Comparison of ENCODE assay signal across 8 mouse cellular contexts in genomic region chr5:114444368-114444692, GRCm38 (mm10). TPM values are rescaled to one million over a fixed set of nuclear protein-coding genes. Genes with fewer than 3 reads are reported as not detected.
DNase-seq lines count a peak whose midpoint lies in the region; ATAC-seq and TF ChIP-seq lines count a peak whose summit lies in the region.

No protein-coding gene starts in this region.

- no peak overlapping the region for H3K27ac ChIP-seq in kidney, embryonic 14.5 days (ENCODE audit: low read depth, low read length)
- H3K27ac ChIP-seq in bone marrow, adult 2 months (ENCODE audit: control insufficient read depth, insufficient read depth, low read depth, low read length, poor library complexity) = no peak overlapping the region; the same call in 1 of the 2 replicates
- H3K27ac ChIP-seq in hindbrain, embryonic 13.5 days = no peak overlapping the region
- H3K27ac ChIP-seq in midbrain, embryonic 13.5 days = no peak overlapping the region

- H3K4me1 ChIP-seq in kidney, embryonic 14.5 days (ENCODE audit: control insufficient read depth, insufficient read depth, low read length) = peaks cover 13% of the 10 kb centered on the region
- H3K4me1 ChIP-seq in bone marrow, adult 2 months (ENCODE audit: control insufficient read depth, insufficient read depth, low read length) = no peaks in the 10 kb centered on the region; the same call in 1 of the 2 replicates
- H3K4me1 ChIP-seq in hindbrain, embryonic 13.5 days (replicated peaks) = peaks cover 12% of the 10 kb centered on the region
- peaks cover 11% of the 10 kb centered on the region for H3K4me1 ChIP-seq in midbrain, embryonic 13.5 days (replicated peaks)

- no peaks in the 10 kb centered on the region for H3K27me3 ChIP-seq in kidney, embryonic 14.5 days (ENCODE audit: control insufficient read depth, insufficient read depth, low read length)
- no peaks in the 10 kb centered on the region for H3K27me3 ChIP-seq in hindbrain, embryonic 13.5 days
- H3K27me3 ChIP-seq in midbrain, embryonic 13.5 days = no peaks in the 10 kb centered on the region

- peak overlapping the region; percentile 70 for H3K9ac ChIP-seq in kidney, embryonic 14.5 days (ENCODE audit: low read depth, low read length)
- peak overlapping the region; percentile 82 for H3K9ac ChIP-seq in hindbrain, embryonic 13.5 days
- H3K9ac ChIP-seq in midbrain, embryonic 13.5 days (replicated peaks) = peak overlapping the region; percentile 72

- H3K4me3 ChIP-seq in kidney, embryonic 14.5 days (ENCODE audit: low read length) = peak overlapping the region; percentile 71
- peak overlapping the region; percentile 61 for H3K4me3 ChIP-seq in bone marrow, adult 2 months (replicated peaks; ENCODE audit: control insufficient read depth, low read depth, low read length)
- H3K4me3 ChIP-seq in hindbrain, embryonic 13.5 days = peak overlapping the region; percentile 79
- H3K4me3 ChIP-seq in midbrain, embryonic 13.5 days (replicated peaks) = peak overlapping the region; percentile 68

- H3K36me3 ChIP-seq in kidney, embryonic 14.5 days (ENCODE audit: control insufficient read depth, insufficient read depth, low read length) = peaks cover 11% of the 10 kb centered on the region
- H3K36me3 ChIP-seq in hindbrain, embryonic 13.5 days = peaks cover 29% of the 10 kb centered on the region
- H3K36me3 ChIP-seq in midbrain, embryonic 13.5 days = peaks cover 30% of the 10 kb centered on the region

- H3K9me3 ChIP-seq in kidney, embryonic 14.5 days (ENCODE audit: control insufficient read depth, low read length) = no peaks in the 10 kb centered on the region
- H3K9me3 ChIP-seq in hindbrain, embryonic 13.5 days = no peaks in the 10 kb centered on the region
- no peaks in the 10 kb centered on the region for H3K9me3 ChIP-seq in midbrain, embryonic 13.5 days

- no peak for TF ChIP-seq CTCF in bone marrow, adult 2 months (IDR thresholded peaks at IDR 0.05; ENCODE audit: control insufficient read depth, insufficient read depth, low read length)

- no peak for ATAC-seq in kidney, embryonic 14.5 days (ENCODE audit: low FRiP score, low TSS enrichment)
- peak; percentile 59 for ATAC-seq in hindbrain, embryonic 13.5 days (ENCODE audit: low FRiP score)
- ATAC-seq in midbrain, embryonic 13.5 days = no peak; the same call in 1 of the 2 replicates
- ATAC-seq in inflammation-experienced regulatory T-cells, adult 6 months = no peak

- WGBS in kidney, embryonic 14.5 days = under 1% methylated on average over 21 of the region's 21 CpGs
- under 1% methylated on average over 21 of the region's 21 CpGs for WGBS in bone marrow, adult 2 months
- WGBS in hindbrain, embryonic 13.5 days = 1% methylated on average over 21 of the region's 21 CpGs
- under 1% methylated on average over 21 of the region's 21 CpGs for WGBS in midbrain, embryonic 13.5 days

- TF ChIP-seq POLR2A in bone marrow, adult 2 months (IDR thresholded peaks at IDR 0.05; ENCODE audit: borderline replicate concordance, control insufficient read depth, low read depth, low read length) = no peak; the same call in 1 of the 2 replicates

- DNase-seq in kidney, postnatal 14 days = no peak
- no peak for DNase-seq in cerebellum, postnatal 36 days
- no peak for DNase-seq in gastrocnemius, adult 8-10 months (ENCODE audit: low spot score in 2 of 2)

- peak overlapping the region; percentile 82 for H3K4me2 ChIP-seq in kidney, embryonic 14.5 days (replicated peaks; ENCODE audit: low read depth, low read length)
- H3K4me2 ChIP-seq in hindbrain, embryonic 13.5 days = peak overlapping the region; percentile 85
- peak overlapping the region; percentile 68 for H3K4me2 ChIP-seq in midbrain, embryonic 13.5 days (replicated peaks)

RNA-seq across cellular contexts. Expression of gene Mvk, which starts 0.3 kb away (rescaled TPM):
- polyA plus RNA-seq in kidney, embryonic 14.5 days (2014; fragmentation: Nextera tagmentation; extraction: Ambion mirVana) = 45.0 and 48.3 TPM in 2 replicates
- polyA plus RNA-seq in bone marrow, adult 2 months (2011; ENCODE audit: insufficient read depth, insufficient read length, low replicate concordance, missing spikeins) = 6.7 and 7.7 TPM in 2 replicates
- 50.0 and 54.0 TPM in 2 replicates for polyA plus RNA-seq in hindbrain, embryonic 13.5 days (2015; fragmentation: Nextera tagmentation; extraction: Ambion mirVana)
- 50.7 and 55.4 TPM in 2 replicates for polyA plus RNA-seq in midbrain, embryonic 13.5 days (2015; fragmentation: Nextera tagmentation; extraction: Ambion mirVana)
- polyA plus RNA-seq in inflammation-experienced regulatory T-cells, adult 6 months (2017; shearing (Covaris generic)) = 10 to 100 TPM in 2 of 3 experiments, 1 to 10 TPM in 1; 9.6 to 13.8 (median 12.8) TPM
- 10 to 100 TPM in 3 of 4 experiments, 1 to 10 TPM in 1; 9.9 to 11.0 (median 10.4) TPM for total RNA-seq in gastrocnemius, adult 8-10 months (2022)

RNA-seq across cellular contexts. Expression of gene Mmab, which starts 0.5 kb away (rescaled TPM):
- polyA plus RNA-seq in kidney, embryonic 14.5 days (2014; fragmentation: Nextera tagmentation; extraction: Ambion mirVana) = 19.0 and 32.9 TPM in 2 replicates
- polyA plus RNA-seq in bone marrow, adult 2 months (2011; ENCODE audit: insufficient read depth, insufficient read length, low replicate concordance, missing spikeins) = 6.2 and 9.1 TPM in 2 replicates
- 23.6 and 25.7 TPM in 2 replicates for polyA plus RNA-seq in hindbrain, embryonic 13.5 days (2015; fragmentation: Nextera tagmentation; extraction: Ambion mirVana)
- 21.1 and 22.9 TPM in 2 replicates for polyA plus RNA-seq in midbrain, embryonic 13.5 days (2015; fragmentation: Nextera tagmentation; extraction: Ambion mirVana)
- 1 to 10 TPM; 4.2 to 5.9 (median 4.2) TPM for polyA plus RNA-seq in inflammation-experienced regulatory T-cells, adult 6 months (2017; shearing (Covaris generic))
- 10 to 100 TPM; 18.3 to 21.1 (median 19.5) TPM for total RNA-seq in gastrocnemius, adult 8-10 months (2022)
